Mouse (Mus musculus): ENCODE data around the gene Smarcc2. TPM values are rescaled to one million over a fixed set of nuclear protein-coding genes. Genes with fewer than 3 reads are reported as not detected.

The Smarcc2 gene
- 188 and 202 TPM in 2 replicates for polyA plus RNA-seq (2016; fragmentation: Nextera tagmentation; extraction: Ambion mirVana)

- peak within 1 kb of the TSS; percentile 85 for H3K4me2 ChIP-seq (replicated peaks)
- H3K4me1 ChIP-seq, result peaks cover 12% of the 10 kb centered on the region
- H3K27me3 ChIP-seq, result peaks cover 7% of the 10 kb centered on the region
- ATAC-seq (ENCODE audit: low FRiP score, low read depth), result peak; percentile 82
- under 1% methylated on average over 54 of the region's 86 CpGs for WGBS
- H3K9ac ChIP-seq (replicated peaks), result peak within 1 kb of the TSS; percentile 100
- H3K9me3 ChIP-seq, result no peaks in the 10 kb centered on the region
- H3K36me3 ChIP-seq, result peaks cover 25% of the 10 kb centered on the region
- peak within 1 kb of the TSS; percentile 96 for H3K27ac ChIP-seq (replicated peaks)
- peak within 1 kb of the TSS; percentile 96 for H3K4me3 ChIP-seq
Observed at GRCm38 (mm10) chr10:128458719-128459408, at the start of gene Smarcc2. Smarcc2 (plus strand) TSS chr10:128459248.

- peaks cover 35% of the 10 kb centered on the region for H3K36me3 ChIP-seq
- peaks cover 41% of the 10 kb centered on the region for H3K4me1 ChIP-seq
- ATAC-seq (ENCODE audit: low FRiP score, low read depth), result peak; percentile 86
Observed at GRCm38 (mm10) chr10:128409692-128410559, 49.1 kb upstream of the Smarcc2 start.

GRCm38 (mm10) chr10:128410560-128410845 lies 48.5 kb upstream of the Smarcc2 start:
- Histone ChIP-seq H3K4me3 (peak overlapping the region; percentile 96), H3K27ac (replicated peaks) (0 out of 2 replicates have a peak overlapping the region, but pooled peaks have one; percentile 39)

More at GRCm38 (mm10) chr10:128409692-128410559, 49.1 kb upstream of the Smarcc2 start:
- Histone ChIP-seq H3K4me3 (peak overlapping the region; percentile 96), H3K9ac (replicated peaks) (peak overlapping the region; percentile 94), H3K4me2 (replicated peaks) (peak overlapping the region; percentile 81), H3K27me3 (no peaks in the 10 kb centered on the region), H3K27ac (replicated peaks) (peak overlapping the region; percentile 83), H3K9me3 (no peaks in the 10 kb centered on the region)
- 5% methylated on average over 36 of the region's 36 CpGs for WGBS

GRCm38 (mm10) chr10:128411211-128412054 lies 47.6 kb upstream of the Smarcc2 start, which contains the start of the genes Nabp2 and Rnf41:
Nabp2 (minus strand) TSS chr10:128411492.
Rnf41 (plus strand) TSS chr10:128411657.
- H3K4me2 ChIP-seq (replicated peaks), result peak within 1 kb of the TSS; percentile 81
- no peaks in the 10 kb centered on the region for H3K27me3 ChIP-seq
- H3K27ac ChIP-seq (replicated peaks), result peak within 1 kb of the TSS; percentile 95
- peaks cover 41% of the 10 kb centered on the region for H3K4me1 ChIP-seq
- under 1% methylated on average over 50 of the region's 50 CpGs for WGBS
- H3K9ac ChIP-seq (replicated peaks), result peak within 1 kb of the TSS; percentile 94
- ATAC-seq (ENCODE audit: low FRiP score, low read depth), result peak; percentile 92
- H3K9me3 ChIP-seq, result no peaks in the 10 kb centered on the region
- H3K4me3 ChIP-seq, result peak within 1 kb of the TSS; percentile 96
- peaks cover 37% of the 10 kb centered on the region for H3K36me3 ChIP-seq

More at GRCm38 (mm10) chr10:128410560-128410845, 48.5 kb upstream of the Smarcc2 start:
- Histone ChIP-seq H3K27me3 (no peaks in the 10 kb centered on the region), H3K4me1 (peaks cover 41% of the 10 kb centered on the region), H3K4me2 (replicated peaks) (peak overlapping the region; percentile 81), H3K36me3 (peaks cover 38% of the 10 kb centered on the region), H3K9me3 (no peaks in the 10 kb centered on the region), H3K9ac (replicated peaks) (peak overlapping the region; percentile 94; the same call in 1 of the 2 replicates)
- ATAC-seq (ENCODE audit: low FRiP score, low read depth), result no peak
- WGBS, result 15% methylated on average over 4 of the region's 4 CpGs

- Histone ChIP-seq H3K27ac (replicated peaks) (peak overlapping the region; percentile 95), H3K9ac (replicated peaks) (peak overlapping the region; percentile 94), H3K4me1 (peaks cover 41% of the 10 kb centered on the region), H3K27me3 (no peaks in the 10 kb centered on the region), H3K36me3 (peaks cover 37% of the 10 kb centered on the region), H3K4me3 (peak overlapping the region; percentile 96), H3K4me2 (replicated peaks) (peak overlapping the region; percentile 81), H3K9me3 (no peaks in the 10 kb centered on the region)
- 0% methylated on average over 14 of the region's 14 CpGs for WGBS
- no peak for ATAC-seq (ENCODE audit: low FRiP score, low read depth)
Observed at GRCm38 (mm10) chr10:128412055-128412381, 47.0 kb upstream of the Smarcc2 start.

- 58% methylated on average over 1 of the region's 1 CpGs for WGBS
- peak overlapping the region; percentile 96 for H3K4me3 ChIP-seq
- H3K36me3 ChIP-seq, result peaks cover 37% of the 10 kb centered on the region
- peak overlapping the region; percentile 94 for H3K9ac ChIP-seq (replicated peaks)
- H3K4me2 ChIP-seq (replicated peaks), result peak overlapping the region; percentile 81
- H3K9me3 ChIP-seq, result no peaks in the 10 kb centered on the region
- H3K27me3 ChIP-seq, result no peaks in the 10 kb centered on the region
- ATAC-seq (ENCODE audit: low FRiP score, low read depth), result no peak
- peaks cover 41% of the 10 kb centered on the region for H3K4me1 ChIP-seq
- no peak overlapping the region for H3K27ac ChIP-seq (replicated peaks)
Observed at GRCm38 (mm10) chr10:128412558-128412957, 46.5 kb upstream of the Smarcc2 start.

GRCm38 (mm10) chr10:128413076-128413475 lies 46.0 kb upstream of the Smarcc2 start:
- peaks cover 37% of the 10 kb centered on the region for H3K36me3 ChIP-seq
- WGBS, result 76% methylated on average over 1 of the region's 1 CpGs
- no peak for ATAC-seq (ENCODE audit: low FRiP score, low read depth)
- peak overlapping the region; percentile 96; the same call in 1 of the 2 replicates for H3K4me3 ChIP-seq
- H3K9me3 ChIP-seq, result no peaks in the 10 kb centered on the region
- H3K27me3 ChIP-seq, result no peaks in the 10 kb centered on the region
- H3K4me1 ChIP-seq, result peaks cover 40% of the 10 kb centered on the region
- H3K4me2 ChIP-seq (replicated peaks), result peak overlapping the region; percentile 81
- no peak overlapping the region for H3K27ac ChIP-seq (replicated peaks)
- peak overlapping the region; percentile 94; the same call in 1 of the 2 replicates for H3K9ac ChIP-seq (replicated peaks)

GRCm38 (mm10) chr10:128414848-128415247 lies 44.2 kb upstream of the Smarcc2 start:
- no peak for ATAC-seq (ENCODE audit: low FRiP score, low read depth)
- Histone ChIP-seq H3K4me3 (no peak overlapping the region), H3K4me2 (replicated peaks) (no peak overlapping the region), H3K9me3 (no peaks in the 10 kb centered on the region), H3K27me3 (no peaks in the 10 kb centered on the region), H3K36me3 (peaks cover 52% of the 10 kb centered on the region), H3K4me1 (peaks cover 31% of the 10 kb centered on the region), H3K9ac (replicated peaks) (no peak overlapping the region), H3K27ac (replicated peaks) (no peak overlapping the region)
- whole genome bisulfite sequencing, result 94% methylated on average over 5 of the region's 5 CpGs

GRCm38 (mm10) chr10:128422426-128422825 lies 36.6 kb upstream of the Smarcc2 start:
- H3K9me3 ChIP-seq, result no peaks in the 10 kb centered on the region
- no peak overlapping the region for H3K9ac ChIP-seq (replicated peaks)
- WGBS, result 87% methylated on average over 5 of the region's 5 CpGs
- no peaks in the 10 kb centered on the region for H3K27me3 ChIP-seq
- no peak overlapping the region for H3K27ac ChIP-seq (replicated peaks)
- no peak overlapping the region for H3K4me3 ChIP-seq
- H3K4me1 ChIP-seq, result no peaks in the 10 kb centered on the region
- H3K4me2 ChIP-seq (replicated peaks), result no peak overlapping the region
- no peak for ATAC-seq (ENCODE audit: low FRiP score, low read depth)
- peaks cover 73% of the 10 kb centered on the region for H3K36me3 ChIP-seq

GRCm38 (mm10) chr10:128424604-128425003 lies 34.4 kb upstream of the Smarcc2 start:
- Histone ChIP-seq H3K27me3 (no peaks in the 10 kb centered on the region), H3K4me1 (no peaks in the 10 kb centered on the region), H3K27ac (replicated peaks) (no peak overlapping the region), H3K4me2 (replicated peaks) (no peak overlapping the region), H3K4me3 (no peak overlapping the region), H3K9ac (replicated peaks) (no peak overlapping the region), H3K9me3 (no peaks in the 10 kb centered on the region), H3K36me3 (peaks cover 70% of the 10 kb centered on the region)
- 83% methylated on average over 6 of the region's 7 CpGs for WGBS
- no peak for ATAC-seq (ENCODE audit: low FRiP score, low read depth)

GRCm38 (mm10) chr10:128425260-128425659 lies 33.8 kb upstream of the Smarcc2 start:
- H3K9ac ChIP-seq (replicated peaks), result no peak overlapping the region
- no peak overlapping the region for H3K27ac ChIP-seq (replicated peaks)
- no peaks in the 10 kb centered on the region for H3K27me3 ChIP-seq
- no peak for ATAC-seq (ENCODE audit: low FRiP score, low read depth)
- no peaks in the 10 kb centered on the region for H3K9me3 ChIP-seq
- H3K4me3 ChIP-seq, result no peak overlapping the region
- WGBS, result 88% methylated on average over 3 of the region's 3 CpGs
- H3K4me1 ChIP-seq, result no peaks in the 10 kb centered on the region
- H3K4me2 ChIP-seq (replicated peaks), result no peak overlapping the region
- H3K36me3 ChIP-seq, result peaks cover 71% of the 10 kb centered on the region

Measured in midbrain, embryonic 12.5 days (tissue).